Mouse (Mus musculus) brain, embryonic 14.5 days (tissue): Measurements from ENCODE around the gene Stox2.

ENCODE experiments used
- CTCF ChIP-seq: fragments of 200-500 bp; IDR thresholded peaks from 2 replicates; pipeline ENCODE4 v1.5.1; 2012; ENCODE audit warnings: inconsistent platforms, mild to moderate bottlenecking, moderate library complexity, borderline replicate concordance; ENCODE audit not compliant: insufficient read depth, insufficient read length; ENCODE audit errors: extremely low read depth
- POLR2A ChIP-seq: fragments of 200-500 bp; IDR thresholded peaks from 2 replicates; pipeline ENCODE4 v1.6.1; 2012; ENCODE audit warnings: mild to moderate bottlenecking, inconsistent platforms, borderline replicate concordance; ENCODE audit not compliant: poor library complexity, insufficient read depth, insufficient read length, severe bottlenecking; ENCODE audit errors: extremely low read depth

- no peak for TF ChIP-seq CTCF
- TF ChIP-seq POLR2A = no peak
Observed at GRCm38 (mm10) chr8:47347809-47348208, 98.4 kb downstream of the Stox2 start.
